Mouse (Mus musculus): ENCODE results near the gene Larp6. TPM values are rescaled to one million over a fixed set of nuclear protein-coding genes. Genes with fewer than 3 reads are reported as not detected.
A peak's percentile ranks its signal among the peaks of the same experiment; 100 is the strongest.

The Larp6 gene
- polyA plus RNA-seq, 1 experiment from 2014 or later = 0.68 TPM

DNA sequence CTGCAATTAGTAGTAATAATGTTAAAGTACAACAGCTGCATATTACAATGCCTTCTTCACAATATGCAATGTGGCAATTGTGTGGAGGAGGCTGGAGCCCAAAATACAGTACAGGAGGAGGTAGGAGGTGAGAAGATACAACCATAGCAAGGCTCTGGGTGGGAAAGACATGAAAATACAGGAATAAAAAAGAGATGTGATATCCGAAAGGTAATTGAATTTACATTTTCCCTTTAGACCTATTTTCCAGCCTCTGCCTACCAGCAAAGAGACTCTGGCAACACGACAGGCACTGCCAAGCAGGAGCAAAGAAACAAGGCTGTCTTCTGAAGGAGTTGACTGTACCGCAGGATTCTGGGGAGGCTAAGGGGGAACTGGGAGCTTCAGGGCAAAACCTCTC lies 6.9 kb downstream of the Larp6 start:
- Histone ChIP-seq H3K9me3 (no peaks in the 10 kb centered on the region), H3K27ac (no peak overlapping the region), H3K4me1 (no peaks in the 10 kb centered on the region), H3K27me3 (ENCODE audit: insufficient read depth, poor library complexity, severe bottlenecking) (peaks cover 6% of the 10 kb centered on the region; the same call in 1 of the 2 replicates), H3K36me3 (no peaks in the 10 kb centered on the region), H3K4me3 (no peak overlapping the region)
- 82% methylated on average over 3 of the region's 3 CpGs for WGBS
- no peak for DNase-seq (ENCODE audit: low spot score)

DNA sequence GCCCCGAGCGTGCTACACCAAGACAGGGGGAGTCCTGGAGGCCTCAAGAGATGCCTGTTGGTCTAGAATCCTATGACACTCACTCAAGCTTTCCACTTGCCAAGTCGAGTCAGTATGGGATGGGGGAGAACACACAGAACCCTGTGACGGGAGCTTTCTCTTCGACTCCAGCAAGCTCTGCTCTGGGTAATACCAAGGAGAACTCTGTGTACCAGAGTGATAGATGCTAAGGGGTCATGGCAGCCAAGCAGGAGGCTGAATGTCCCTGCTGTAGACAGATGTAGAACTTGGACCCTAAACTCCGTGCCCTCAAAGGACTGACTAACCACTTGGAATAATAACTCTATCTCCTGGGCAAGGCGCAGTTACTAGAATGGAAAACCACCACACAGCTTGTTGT lies 12.2 kb downstream of the Larp6 start:
- WGBS = 80% methylated on average over 7 of the region's 7 CpGs
- H3K4me1 ChIP-seq = no peaks in the 10 kb centered on the region
- H3K9me3 ChIP-seq = no peaks in the 10 kb centered on the region
- no peaks in the 10 kb centered on the region for H3K36me3 ChIP-seq
- no peak overlapping the region for H3K4me3 ChIP-seq
- no peak overlapping the region for H3K27ac ChIP-seq
- no peaks in the 10 kb centered on the region for H3K27me3 ChIP-seq (ENCODE audit: insufficient read depth, poor library complexity, severe bottlenecking)
- DNase-seq (ENCODE audit: low spot score) = no peak

- Histone ChIP-seq H3K36me3 (no peaks in the 10 kb centered on the region), H3K4me1 (no peaks in the 10 kb centered on the region), H3K9me3 (no peaks in the 10 kb centered on the region), H3K27ac (no peak overlapping the region), H3K4me3 (no peak overlapping the region), H3K27me3 (ENCODE audit: insufficient read depth, poor library complexity, severe bottlenecking) (no peaks in the 10 kb centered on the region)
- WGBS = 89% methylated on average over 2 of the region's 2 CpGs
- DNase-seq (ENCODE audit: low spot score) = no peak
Measured at GRCm38 (mm10) chr9:60734321-60734720, 21.5 kb downstream of the Larp6 start.

DNA sequence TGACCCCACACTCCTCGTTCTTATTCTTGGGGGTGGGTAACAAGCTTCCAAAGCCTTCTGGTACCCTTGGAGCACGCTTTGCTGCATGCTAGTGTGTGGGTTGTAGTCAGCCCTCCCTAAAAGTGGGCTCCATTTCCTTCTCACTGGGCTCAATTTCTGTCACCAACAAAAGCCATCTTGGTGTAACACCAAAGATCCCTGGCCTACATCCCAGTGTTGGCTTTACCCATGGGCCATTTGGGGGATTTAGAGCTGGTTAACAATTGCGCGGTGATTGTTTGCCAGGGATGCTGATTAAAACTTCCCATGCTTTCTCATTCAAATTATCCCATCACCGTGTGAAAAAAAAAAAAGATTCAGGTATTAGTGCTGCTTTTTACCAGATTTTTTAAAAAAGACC lies 26.3 kb downstream of the Larp6 start:
- Histone ChIP-seq H3K4me1 (peaks cover 11% of the 10 kb centered on the region; the same call in 1 of the 2 replicates), H3K4me3 (no peak overlapping the region), H3K36me3 (no peaks in the 10 kb centered on the region), H3K27me3 (ENCODE audit: insufficient read depth, poor library complexity, severe bottlenecking) (no peaks in the 10 kb centered on the region), H3K9me3 (no peaks in the 10 kb centered on the region), H3K27ac (no peak overlapping the region)
- WGBS = 88% methylated on average over 5 of the region's 5 CpGs
- DNase-seq (ENCODE audit: low spot score) = no peak

DNA sequence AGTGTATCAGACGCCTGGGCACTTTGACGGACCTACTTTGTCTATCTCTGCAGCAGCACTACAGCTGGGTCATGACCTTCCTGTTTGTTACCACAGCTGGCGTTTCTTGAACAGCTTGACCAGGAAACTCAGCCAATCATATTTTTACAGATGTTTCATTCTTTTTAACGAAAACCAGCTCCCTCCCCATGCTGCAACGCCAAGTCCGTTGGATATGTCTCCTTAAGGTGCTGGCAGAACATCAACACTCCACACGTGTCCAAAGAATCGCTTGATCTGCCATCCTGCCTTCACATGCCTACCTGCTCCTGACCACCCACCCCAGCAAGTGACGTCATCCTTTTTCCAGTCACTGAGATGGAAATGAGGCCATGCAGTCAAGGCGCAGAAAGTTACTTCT lies 28.6 kb downstream of the Larp6 start:
- no peak overlapping the region for H3K27ac ChIP-seq
- WGBS = 51% methylated on average over 10 of the region's 10 CpGs
- no peaks in the 10 kb centered on the region for H3K36me3 ChIP-seq
- H3K4me3 ChIP-seq = no peak overlapping the region
- no peaks in the 10 kb centered on the region for H3K9me3 ChIP-seq
- H3K4me1 ChIP-seq = peaks cover 11% of the 10 kb centered on the region
- no peak for DNase-seq (ENCODE audit: low spot score)
- H3K27me3 ChIP-seq (ENCODE audit: insufficient read depth, poor library complexity, severe bottlenecking) = no peaks in the 10 kb centered on the region

DNA sequence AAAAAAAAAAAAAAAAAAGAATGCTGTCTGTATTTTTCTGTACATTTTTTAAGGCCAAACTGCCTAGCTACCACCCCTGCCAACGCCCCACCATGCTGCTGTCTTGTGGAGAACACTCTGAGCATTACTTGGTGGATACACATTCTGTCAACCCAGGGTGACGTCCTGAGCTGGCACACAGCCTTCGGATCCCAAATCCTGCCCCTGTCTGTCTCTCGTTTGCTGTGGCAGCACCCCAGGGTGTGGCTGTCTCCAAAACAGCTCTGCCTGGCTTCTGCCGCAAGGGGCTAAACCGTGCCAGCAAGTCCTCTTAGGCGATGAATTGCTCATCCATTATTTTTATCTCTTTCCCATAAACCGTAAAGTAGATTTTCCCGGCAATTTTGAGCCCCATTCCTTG lies 29.7 kb downstream of the Larp6 start:
- DNase-seq (ENCODE audit: low spot score) = no peak
- no peaks in the 10 kb centered on the region for H3K36me3 ChIP-seq
- H3K27ac ChIP-seq = no peak overlapping the region
- H3K9me3 ChIP-seq = no peaks in the 10 kb centered on the region
- peaks cover 11% of the 10 kb centered on the region for H3K4me1 ChIP-seq
- WGBS = 74% methylated on average over 9 of the region's 9 CpGs
- H3K27me3 ChIP-seq (ENCODE audit: insufficient read depth, poor library complexity, severe bottlenecking) = no peaks in the 10 kb centered on the region
- no peak overlapping the region for H3K4me3 ChIP-seq

DNA sequence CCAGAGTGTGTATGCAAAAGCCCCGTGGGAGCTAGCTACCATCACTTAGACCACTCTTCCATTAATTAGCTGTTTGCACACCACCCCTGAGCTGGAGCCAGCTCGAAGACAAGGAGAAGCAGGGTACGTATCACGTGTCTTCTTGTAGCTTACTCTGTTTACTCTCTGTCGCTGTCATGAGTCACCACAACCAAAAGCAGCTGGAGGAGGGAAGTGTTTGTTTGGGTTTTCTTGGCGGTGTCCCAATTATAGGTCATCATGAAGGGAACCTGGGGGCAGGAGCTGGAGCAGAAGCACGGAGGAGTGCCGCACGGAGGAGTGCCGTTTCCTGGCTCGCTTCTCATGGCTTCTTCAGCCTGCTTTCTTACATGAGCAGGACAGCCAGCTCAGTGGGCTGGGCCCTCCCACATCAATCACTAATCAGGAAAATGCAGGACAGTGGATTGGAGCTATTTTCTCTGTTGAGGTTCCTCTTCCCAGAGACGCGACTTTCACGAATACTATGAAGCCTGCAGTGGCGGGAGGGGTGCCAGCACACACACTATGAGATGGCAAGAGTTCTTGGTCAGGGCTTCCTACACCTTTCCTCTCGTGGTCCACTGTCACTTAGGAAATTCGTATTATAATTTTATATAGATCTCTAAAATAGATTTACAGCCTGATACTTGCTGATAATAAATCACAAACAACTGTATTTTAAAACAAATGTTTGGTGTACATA lies 30.6 kb downstream of the Larp6 start:
- 44% methylated on average over 17 of the region's 17 CpGs for WGBS
- H3K4me3 ChIP-seq = no peak overlapping the region; the same call in 1 of the 2 replicates

DNA sequence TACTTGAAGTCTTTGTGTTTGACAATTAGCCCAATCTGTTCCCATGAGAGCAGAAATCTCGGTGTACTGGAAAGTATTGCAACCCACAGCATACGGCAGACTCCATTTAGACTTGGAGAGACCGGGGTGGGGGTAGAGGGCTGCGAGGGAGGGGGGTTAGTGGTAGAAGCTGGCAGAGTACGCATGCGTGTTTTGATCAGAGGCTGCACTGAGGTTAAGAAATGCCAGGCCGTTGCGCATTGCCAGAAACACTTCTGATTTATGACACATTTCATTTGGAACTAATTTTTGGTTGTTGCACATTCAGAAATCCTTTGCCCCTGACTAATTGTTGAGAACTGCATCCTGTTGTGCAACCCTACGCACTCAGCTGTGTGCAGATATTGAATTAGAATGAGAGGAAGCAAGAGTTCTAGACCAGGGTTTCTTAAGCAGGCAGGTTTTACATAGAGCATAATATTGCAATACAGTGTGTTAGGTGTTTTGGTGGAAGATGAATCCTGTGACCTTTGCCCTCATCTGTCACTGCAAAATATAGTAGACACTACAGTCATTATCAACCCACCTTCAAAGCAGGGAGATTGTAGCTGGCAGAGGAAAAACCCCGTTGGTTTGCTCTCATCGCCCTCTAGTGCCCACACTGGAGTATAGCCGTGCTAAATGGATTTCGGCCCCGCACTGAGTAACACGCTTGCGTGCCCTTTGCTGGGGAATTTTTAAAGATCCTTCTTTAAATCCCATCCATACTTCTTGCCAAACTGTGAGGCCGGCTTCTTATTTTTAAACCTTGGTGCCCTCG lies 31.6 kb downstream of the Larp6 start:
- H3K27me3 ChIP-seq (ENCODE audit: insufficient read depth, poor library complexity, severe bottlenecking) = no peaks in the 10 kb centered on the region
- no peak overlapping the region for H3K4me3 ChIP-seq
- no peak overlapping the region for H3K27ac ChIP-seq
- no peaks in the 10 kb centered on the region for H3K36me3 ChIP-seq
- 46% methylated on average over 18 of the region's 18 CpGs for WGBS
- no peak for DNase-seq (ENCODE audit: low spot score)
- no peaks in the 10 kb centered on the region for H3K9me3 ChIP-seq
- H3K4me1 ChIP-seq = peaks cover 11% of the 10 kb centered on the region

More for the DNA sequence above, 30.6 kb downstream of the Larp6 start:
- no peak for DNase-seq (ENCODE audit: low spot score)
- Histone ChIP-seq H3K4me1 (peaks cover 11% of the 10 kb centered on the region), H3K27me3 (ENCODE audit: insufficient read depth, poor library complexity, severe bottlenecking) (no peaks in the 10 kb centered on the region), H3K36me3 (no peaks in the 10 kb centered on the region), H3K27ac (peak overlapping the region; percentile 56; the same call in 1 of the 2 replicates), H3K9me3 (no peaks in the 10 kb centered on the region)

DNA sequence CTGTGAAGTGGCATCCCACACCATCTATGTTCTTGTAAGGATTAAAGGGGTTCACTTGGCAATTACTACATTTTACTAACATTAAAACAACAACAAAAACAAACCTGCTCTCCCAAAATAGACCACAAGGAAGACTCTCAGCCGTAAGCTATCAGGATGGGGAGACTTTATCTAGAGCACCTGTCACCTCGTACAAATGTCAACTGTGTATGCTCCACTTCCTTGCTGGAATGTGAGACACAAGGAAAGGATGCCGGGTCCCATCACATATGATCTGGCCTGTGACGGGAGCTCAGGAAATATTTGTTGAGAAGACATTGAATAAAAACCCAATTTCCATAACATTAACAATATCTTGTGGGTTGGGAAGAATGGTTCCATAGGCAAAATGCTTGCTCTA lies 32.2 kb downstream of the Larp6 start:
- Histone ChIP-seq H3K27me3 (ENCODE audit: insufficient read depth, poor library complexity, severe bottlenecking) (no peaks in the 10 kb centered on the region), H3K4me1 (peaks cover 11% of the 10 kb centered on the region), H3K36me3 (no peaks in the 10 kb centered on the region), H3K27ac (no peak overlapping the region), H3K4me3 (no peak overlapping the region), H3K9me3 (no peaks in the 10 kb centered on the region)
- DNase-seq (ENCODE audit: low spot score) = no peak
- WGBS = 35% methylated on average over 4 of the region's 4 CpGs

- Histone ChIP-seq H3K9me3 (no peaks in the 10 kb centered on the region), H3K4me3 (no peak overlapping the region), H3K4me1 (peaks cover 11% of the 10 kb centered on the region), H3K27ac (no peak overlapping the region), H3K36me3 (no peaks in the 10 kb centered on the region), H3K27me3 (ENCODE audit: insufficient read depth, poor library complexity, severe bottlenecking) (no peaks in the 10 kb centered on the region)
- 54% methylated on average over 6 of the region's 6 CpGs for WGBS
- no peak for DNase-seq (ENCODE audit: low spot score)
Measured at GRCm38 (mm10) chr9:60746561-60746960, 33.8 kb downstream of the Larp6 start.

- 80% methylated on average over 5 of the region's 5 CpGs for WGBS
- Histone ChIP-seq H3K36me3 (no peaks in the 10 kb centered on the region), H3K4me1 (peaks cover 8% of the 10 kb centered on the region), H3K9me3 (no peaks in the 10 kb centered on the region), H3K27ac (no peak overlapping the region), H3K27me3 (ENCODE audit: insufficient read depth, poor library complexity, severe bottlenecking) (no peaks in the 10 kb centered on the region), H3K4me3 (no peak overlapping the region)
- no peak for DNase-seq (ENCODE audit: low spot score)
Measured at GRCm38 (mm10) chr9:60747672-60748071, 34.9 kb downstream of the Larp6 start.

- H3K36me3 ChIP-seq = no peaks in the 10 kb centered on the region
- H3K4me3 ChIP-seq = no peak overlapping the region
- no peaks in the 10 kb centered on the region for H3K27me3 ChIP-seq (ENCODE audit: insufficient read depth, poor library complexity, severe bottlenecking)
- H3K27ac ChIP-seq = no peak overlapping the region
- H3K9me3 ChIP-seq = no peaks in the 10 kb centered on the region
- WGBS = 79% methylated on average over 2 of the region's 2 CpGs
- DNase-seq (ENCODE audit: low spot score) = no peak
- H3K4me1 ChIP-seq = peaks cover 3% of the 10 kb centered on the region
Measured at GRCm38 (mm10) chr9:60748191-60748590, 35.4 kb downstream of the Larp6 start.

- no peak for DNase-seq (ENCODE audit: low spot score)
- Histone ChIP-seq H3K27ac (no peak overlapping the region), H3K36me3 (no peaks in the 10 kb centered on the region), H3K4me3 (no peak overlapping the region), H3K9me3 (no peaks in the 10 kb centered on the region), H3K27me3 (ENCODE audit: insufficient read depth, poor library complexity, severe bottlenecking) (no peaks in the 10 kb centered on the region), H3K4me1 (no peaks in the 10 kb centered on the region; the same call in 1 of the 2 replicates)
- WGBS = 93% methylated on average over 2 of the region's 2 CpGs
Measured at GRCm38 (mm10) chr9:60749105-60749504, 36.3 kb downstream of the Larp6 start.
